Mouse (Mus musculus): ENCODE data around the gene Ccr2. TPM values are rescaled to one million over a fixed set of nuclear protein-coding genes. Genes with fewer than 3 reads are reported as not detected.
"Not testable (repeated sequence)": the region's sequence is repeated elsewhere in the genome, so short reads cannot be mapped to it uniquely, and the experiment has no call there.

Gene Ccr2
- under 1 TPM; 0.17 to 0.30 TPM for total RNA-seq (2021)
- long read RNA-seq, experiment 1, partial matches to known transcripts = 0 of 1 reads
- long read RNA-seq, experiment 1, other reads (novel, unspliced or antisense) = 0 of 1 reads
- long read RNA-seq, experiment 2 = 0 reads

- DNase-seq (ENCODE audit: low spot score in 2 of 2) = no peak
These were observed at the start of gene Ccr2 for GRCm38 (mm10) chr9:124101723-124102122. Gene Ccr2, plus strand, starts transcription at chr9:124101950.

- no peak for DNase-seq (ENCODE audit: low spot score in 2 of 2)
These were observed 48.2 kb upstream of the Ccr2 start for GRCm38 (mm10) chr9:124053532-124053931.

GRCm38 (mm10) chr9:124056158-124056709 is 45.5 kb upstream of the Ccr2 start:
- no peak for DNase-seq (ENCODE audit: low spot score in 2 of 2)

GRCm38 (mm10) chr9:124059660-124060352 is 41.9 kb upstream of the Ccr2 start:
- DNase-seq (ENCODE audit: low spot score in 2 of 2) = no peak

GRCm38 (mm10) chr9:124061474-124062432 is 40.0 kb upstream of the Ccr2 start:
- not testable (repeated sequence) for DNase-seq (ENCODE audit: low spot score in 2 of 2)

GRCm38 (mm10) chr9:124066572-124067103 is 35.1 kb upstream of the Ccr2 start:
- DNase-seq (ENCODE audit: low spot score in 2 of 2) = no peak

- no peak for DNase-seq (ENCODE audit: low spot score in 2 of 2)
These were observed 33.4 kb upstream of the Ccr2 start for GRCm38 (mm10) chr9:124068098-124069058.

GRCm38 (mm10) chr9:124071506-124071905 is 30.2 kb upstream of the Ccr2 start:
- peak in 1 of 2 experiments; percentile 5 for DNase-seq (ENCODE audit: low spot score in 2 of 2)

GRCm38 (mm10) chr9:124079803-124080202 is 21.9 kb upstream of the Ccr2 start:
- DNase-seq (ENCODE audit: low spot score in 2 of 2) = no peak

GRCm38 (mm10) chr9:124080471-124080870 is 21.3 kb upstream of the Ccr2 start:
- not testable (repeated sequence) for DNase-seq (ENCODE audit: low spot score in 2 of 2)

- DNase-seq (ENCODE audit: low spot score in 2 of 2) = no peak
These were observed 11.3 kb upstream of the Ccr2 start for GRCm38 (mm10) chr9:124090441-124090840.

GRCm38 (mm10) chr9:124099127-124099526 is 2.6 kb upstream of the Ccr2 start:
- DNase-seq (ENCODE audit: low spot score in 2 of 2) = no peak

- DNase-seq (ENCODE audit: low spot score in 2 of 2) = no peak
These were observed 1.4 kb upstream of the Ccr2 start for GRCm38 (mm10) chr9:124100357-124100756.

- no peak for DNase-seq (ENCODE audit: low spot score in 2 of 2)
These were observed 1.4 kb downstream of the Ccr2 start for GRCm38 (mm10) chr9:124103199-124103598.

GRCm38 (mm10) chr9:124105196-124105595 is 3.4 kb downstream of the Ccr2 start:
- DNase-seq (ENCODE audit: low spot score in 2 of 2) = no peak

GRCm38 (mm10) chr9:124107232-124107631 is 5.5 kb downstream of the Ccr2 start:
- DNase-seq (ENCODE audit: low spot score in 2 of 2) = no peak

GRCm38 (mm10) chr9:124108356-124109127 is 6.8 kb downstream of the Ccr2 start:
- DNase-seq (ENCODE audit: low spot score in 2 of 2) = no peak

GRCm38 (mm10) chr9:124111997-124112396 is 10.2 kb downstream of the Ccr2 start:
- DNase-seq (ENCODE audit: low spot score in 2 of 2) = no peak

- no peak for DNase-seq (ENCODE audit: low spot score in 2 of 2)
These were observed 11.0 kb downstream of the Ccr2 start for GRCm38 (mm10) chr9:124112591-124113239.
